Mouse (Mus musculus): Measurements from ENCODE around the gene Atg9b. TPM values are rescaled to one million over a fixed set of nuclear protein-coding genes. Genes with fewer than 3 reads are reported as not detected.
A peak's percentile ranks its signal among the peaks of the same experiment; 100 is the strongest.

The Atg9b gene
- polyA plus RNA-seq, 1 experiment, result 0.39 TPM

GRCm38 (mm10) chr5:24356764-24357163, 35.2 kb downstream of the Atg9b start:
- TF ChIP-seq POLR2A (IDR thresholded peaks at IDR 0.05; ENCODE audit: low read depth, low read length) (no peak), CTCF (IDR thresholded peaks at IDR 0.05; ENCODE audit: borderline replicate concordance, insufficient read depth, low read length) (no peak)
- Histone ChIP-seq H3K4me1 (ENCODE audit: control insufficient read depth, insufficient read depth, low read length) (peaks cover 5% of the 10 kb centered on the region; the same call in 1 of the 2 replicates), H3K27ac (ENCODE audit: insufficient read depth, low read length) (no peak overlapping the region), H3K4me3 (ENCODE audit: insufficient read depth, low read length) (no peak overlapping the region)

GRCm38 (mm10) chr5:24353327-24353726, 38.6 kb downstream of the Atg9b start:
- Histone ChIP-seq H3K27ac (ENCODE audit: insufficient read depth, low read length) (no peak overlapping the region), H3K4me3 (ENCODE audit: insufficient read depth, low read length) (no peak overlapping the region), H3K4me1 (ENCODE audit: control insufficient read depth, insufficient read depth, low read length) (peaks cover 3% of the 10 kb centered on the region; the same call in 1 of the 2 replicates)
- TF ChIP-seq POLR2A (IDR thresholded peaks at IDR 0.05; ENCODE audit: low read depth, low read length) (no peak), CTCF (IDR thresholded peaks at IDR 0.05; ENCODE audit: borderline replicate concordance, insufficient read depth, low read length) (no peak)

GRCm38 (mm10) chr5:24352251-24352859, 39.6 kb downstream of the Atg9b start:
- Histone ChIP-seq H3K4me1 (ENCODE audit: control insufficient read depth, insufficient read depth, low read length) (peaks cover 3% of the 10 kb centered on the region; the same call in 1 of the 2 replicates), H3K27ac (ENCODE audit: insufficient read depth, low read length) (no peak overlapping the region), H3K4me3 (ENCODE audit: insufficient read depth, low read length) (peak overlapping the region; percentile 35; the same call in 1 of the 2 replicates)
- no peak for TF ChIP-seq CTCF (IDR thresholded peaks at IDR 0.05; ENCODE audit: borderline replicate concordance, insufficient read depth, low read length)
- TF ChIP-seq POLR2A (IDR thresholded peaks at IDR 0.05; ENCODE audit: low read depth, low read length), result no peak

- TF ChIP-seq POLR2A (IDR thresholded peaks at IDR 0.05; ENCODE audit: low read depth, low read length) (no peak), CTCF (IDR thresholded peaks at IDR 0.05; ENCODE audit: borderline replicate concordance, insufficient read depth, low read length) (no peak)
- no peak overlapping the region for H3K27ac ChIP-seq (ENCODE audit: insufficient read depth, low read length)
- peak overlapping the region; percentile 35 for H3K4me3 ChIP-seq (ENCODE audit: insufficient read depth, low read length)
- peaks cover 3% of the 10 kb centered on the region; the same call in 1 of the 2 replicates for H3K4me1 ChIP-seq (ENCODE audit: control insufficient read depth, insufficient read depth, low read length)
Measured at GRCm38 (mm10) chr5:24351701-24352171, 40.2 kb downstream of the Atg9b start.

GRCm38 (mm10) chr5:24351278-24351677, 40.7 kb downstream of the Atg9b start, which contains the start of gene Kcnh2:
TSS of gene Kcnh2 (minus strand) at chr5:24351604.
- H3K27ac ChIP-seq (ENCODE audit: insufficient read depth, low read length), result no peak within 1 kb of the TSS

GRCm38 (mm10) chr5:24350531-24351250, 41.3 kb downstream of the Atg9b start:
- no peak for TF ChIP-seq CTCF (IDR thresholded peaks at IDR 0.05; ENCODE audit: borderline replicate concordance, insufficient read depth, low read length)
- TF ChIP-seq POLR2A (IDR thresholded peaks at IDR 0.05; ENCODE audit: low read depth, low read length), result no peak
- peak overlapping the region; percentile 39; the same call in 1 of the 2 replicates for H3K4me3 ChIP-seq (ENCODE audit: insufficient read depth, low read length)
- H3K27ac ChIP-seq (ENCODE audit: insufficient read depth, low read length), result no peak overlapping the region
- H3K4me1 ChIP-seq (ENCODE audit: control insufficient read depth, insufficient read depth, low read length), result peaks cover 3% of the 10 kb centered on the region; the same call in 1 of the 2 replicates

More at GRCm38 (mm10) chr5:24351278-24351677, 40.7 kb downstream of the Atg9b start, which contains the start of gene Kcnh2:
- peaks cover 3% of the 10 kb centered on the region; the same call in 1 of the 2 replicates for H3K4me1 ChIP-seq (ENCODE audit: control insufficient read depth, insufficient read depth, low read length)
- H3K4me3 ChIP-seq (ENCODE audit: insufficient read depth, low read length), result peak within 1 kb of the TSS; percentile 39
- no peak for TF ChIP-seq POLR2A (IDR thresholded peaks at IDR 0.05; ENCODE audit: low read depth, low read length)

GRCm38 (mm10) chr5:24350073-24350472, 41.9 kb downstream of the Atg9b start:
- Histone ChIP-seq H3K4me1 (ENCODE audit: control insufficient read depth, insufficient read depth, low read length) (peaks cover 3% of the 10 kb centered on the region; the same call in 1 of the 2 replicates), H3K4me3 (ENCODE audit: insufficient read depth, low read length) (no peak overlapping the region)
- TF ChIP-seq CTCF (IDR thresholded peaks at IDR 0.05; ENCODE audit: borderline replicate concordance, insufficient read depth, low read length) (no peak), POLR2A (IDR thresholded peaks at IDR 0.05; ENCODE audit: low read depth, low read length) (no peak)

GRCm38 (mm10) chr5:24348546-24348945, 43.4 kb downstream of the Atg9b start:
- H3K4me3 ChIP-seq (ENCODE audit: insufficient read depth, low read length), result peak overlapping the region; percentile 10; the same call in 1 of the 2 replicates
- TF ChIP-seq POLR2A (IDR thresholded peaks at IDR 0.05; ENCODE audit: low read depth, low read length), result no peak
- TF ChIP-seq CTCF (IDR thresholded peaks at IDR 0.05; ENCODE audit: borderline replicate concordance, insufficient read depth, low read length), result no peak
- peaks cover 3% of the 10 kb centered on the region; the same call in 1 of the 2 replicates for H3K4me1 ChIP-seq (ENCODE audit: control insufficient read depth, insufficient read depth, low read length)
- no peak overlapping the region for H3K27ac ChIP-seq (ENCODE audit: insufficient read depth, low read length)

More at GRCm38 (mm10) chr5:24350073-24350472, 41.9 kb downstream of the Atg9b start:
- H3K27ac ChIP-seq (ENCODE audit: insufficient read depth, low read length), result no peak overlapping the region

- TF ChIP-seq POLR2A (IDR thresholded peaks at IDR 0.05; ENCODE audit: low read depth, low read length), result no peak
- TF ChIP-seq CTCF (IDR thresholded peaks at IDR 0.05; ENCODE audit: borderline replicate concordance, insufficient read depth, low read length), result no peak
- Histone ChIP-seq H3K4me3 (ENCODE audit: insufficient read depth, low read length) (peak overlapping the region; percentile 10; the same call in 1 of the 2 replicates), H3K4me1 (ENCODE audit: control insufficient read depth, insufficient read depth, low read length) (peaks cover 3% of the 10 kb centered on the region; the same call in 1 of the 2 replicates), H3K27ac (ENCODE audit: insufficient read depth, low read length) (no peak overlapping the region)
Measured at GRCm38 (mm10) chr5:24348128-24348527, 43.8 kb downstream of the Atg9b start.

Data from embryonic fibroblast, embryonic 13.5 days (primary cell).